Mouse (Mus musculus) cortical plate, adult 2 months (tissue): ENCODE results near the gene Myrf.

Source experiments
- CTCF ChIP-seq: fragments of 200-500 bp; IDR thresholded peaks from 2 replicates; pipeline ENCODE4 v1.5.1; 2011; ENCODE audit warnings: mild to moderate bottlenecking, control low read depth, low read length; ENCODE audit not compliant: insufficient read depth; ENCODE audit errors: extremely low read depth
- POLR2A ChIP-seq: fragments of 200-500 bp; IDR thresholded peaks from 2 replicates; pipeline ENCODE4 v1.6.1; 2011; ENCODE audit warnings: mild to moderate bottlenecking, low read length, control low read depth; ENCODE audit not compliant: insufficient read depth; ENCODE audit errors: extremely low read depth

DNA sequence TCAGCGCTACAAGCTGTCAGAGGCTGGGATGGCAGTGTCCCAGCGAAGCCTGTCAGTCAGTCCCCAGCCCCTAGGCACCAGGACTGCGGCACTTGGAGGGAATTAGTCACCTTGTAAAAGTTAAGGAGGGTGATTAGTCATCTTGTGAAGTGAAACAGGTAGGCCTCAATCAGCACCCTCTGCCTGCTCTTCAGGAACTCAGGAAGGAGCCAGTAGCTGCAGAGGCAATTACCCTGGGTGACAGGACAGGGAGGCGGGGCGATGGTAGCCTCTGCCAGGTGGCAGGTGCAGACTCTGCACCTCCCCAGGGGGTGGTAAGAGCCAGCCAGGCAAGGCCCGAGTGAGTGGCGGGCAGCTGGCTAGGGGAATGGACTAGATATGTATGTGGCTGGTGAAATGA lies 20.8 kb upstream of the Myrf start:
- TF ChIP-seq CTCF (no peak), POLR2A (no peak)
